Mouse (Mus musculus): ENCODE measurements around the gene Nsun2.

DNA sequence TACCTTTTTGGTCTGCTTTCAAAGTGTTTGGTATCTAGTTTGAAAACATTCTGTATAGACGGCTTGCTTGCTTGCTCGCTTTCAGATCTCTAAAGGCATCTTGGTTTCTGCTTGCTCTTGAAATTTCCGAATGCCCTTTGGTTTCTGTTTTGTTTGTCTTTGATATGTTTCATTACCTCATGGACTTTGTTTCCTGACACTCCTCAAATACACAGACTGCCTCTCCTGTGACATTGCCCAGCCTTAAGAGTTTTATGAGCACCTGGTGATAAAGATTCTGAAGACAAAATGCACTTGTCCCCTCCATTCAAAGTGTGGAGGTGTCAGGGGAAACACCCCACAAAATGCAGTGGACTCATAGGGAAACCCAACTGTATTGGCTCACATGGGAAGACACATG is 30.4 kb downstream of the Nsun2 start:
- TF ChIP-seq POLR2A (IDR thresholded peaks at IDR 0.05; ENCODE audit: control insufficient read depth, extremely low read depth, insufficient read depth, low read length, poor library complexity) (no peak), CTCF (IDR thresholded peaks at IDR 0.05; ENCODE audit: borderline replicate concordance, control insufficient read depth, extremely low read depth, insufficient read depth, low read length, poor library complexity) (no peak)
